Comparison of ENCODE assay signal across 19 mouse cellular contexts in the genomic region with DNA sequence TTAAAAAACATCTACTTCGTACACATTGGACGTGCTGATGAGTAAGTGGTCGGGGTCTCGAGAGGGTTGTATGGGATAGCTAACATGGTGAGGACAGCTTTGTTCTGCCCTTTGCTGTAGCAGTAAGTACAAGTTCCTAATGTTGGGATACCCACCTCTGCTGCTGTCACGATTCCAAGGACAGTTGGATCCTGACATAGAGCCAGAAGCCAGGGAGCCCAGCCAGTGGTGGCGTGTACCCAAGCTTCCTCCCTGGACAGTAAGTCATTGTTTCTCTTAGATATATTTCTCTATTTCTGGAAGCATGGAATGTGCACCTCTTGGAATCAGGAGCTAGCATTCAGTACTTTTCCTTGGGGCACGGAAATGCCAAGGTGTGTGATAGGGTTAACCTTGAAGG. TPM values are rescaled to one million over a fixed set of nuclear protein-coding genes. Genes with fewer than 3 reads are reported as not detected.
DNase-seq lines count a peak whose midpoint lies in the region; ATAC-seq and TF ChIP-seq lines count a peak whose summit lies in the region.
"Had no signal": no experiment of that assay in that cellular context is flagged by ENCODE, and none has a peak within 500 bp of the region (broad histone marks: within the 10 kb centered on the region; RNA-seq: fewer than 3 reads in every experiment).

No protein-coding gene starts in this region.

- H3K4me2 ChIP-seq in heart, embryonic 12.5 days, result no peak overlapping the region
- H3K4me2 ChIP-seq: embryonic facial prominence, embryonic 15.5 days had no signal

- H3K9me3 ChIP-seq in heart, embryonic 12.5 days (replicated peaks), result no peaks in the 10 kb centered on the region
- H3K9me3 ChIP-seq: embryonic facial prominence, embryonic 15.5 days; hindbrain, embryonic 10.5 days; limb, embryonic 10.5 days had no signal

- intact Hi-C loops in heart, adult 2 months (cut with DNase I), result loop anchor here (5.0 kb wide), 1 partner anchor 164 kb away; no protein-coding TSS in a partner anchor
- intact Hi-C loops in heart, postnatal 25 days (cut with DNase I), result loop anchor here (5.0 kb wide), 1 partner anchor 164 kb away; no protein-coding TSS in a partner anchor

- no peak overlapping the region for H3K4me3 ChIP-seq in heart, adult 2 months
- H3K4me3 ChIP-seq in heart, embryonic 12.5 days, result no peak overlapping the region
- H3K4me3 ChIP-seq: embryonic facial prominence, embryonic 15.5 days; hindbrain, embryonic 10.5 days; limb, embryonic 10.5 days; myocyte had no signal

- H3K27me3 ChIP-seq in heart, adult 2 months (ENCODE audit: control insufficient read depth, insufficient read depth, low read length), result no peaks in the 10 kb centered on the region
- H3K27me3 ChIP-seq in heart, embryonic 12.5 days (replicated peaks), result no peaks in the 10 kb centered on the region
- H3K27me3 ChIP-seq: embryonic facial prominence, embryonic 15.5 days had no signal

- no peaks in the 10 kb centered on the region for H3K79me2 ChIP-seq in heart, adult 2 months (replicated peaks; ENCODE audit: control insufficient read depth, insufficient read depth, low read length)

- H3K36me3 ChIP-seq in heart, adult 2 months (ENCODE audit: control insufficient read depth, insufficient read depth, low read length), result no peaks in the 10 kb centered on the region
- peaks cover 27% of the 10 kb centered on the region for H3K36me3 ChIP-seq in heart, embryonic 12.5 days

- ATAC-seq in heart, embryonic 12.5 days (ENCODE audit: insufficient number of reproducible peaks, low FRiP score), result no peak
- ATAC-seq: liver, postnatal 0 days had no signal

- WGBS in heart, adult 2 months, result 35% methylated on average over 7 of the region's 7 CpGs
- WGBS in heart, embryonic 12.5 days, result 67% methylated on average over 7 of the region's 7 CpGs

- H3K27ac ChIP-seq in heart, adult 2 months, result no peak overlapping the region
- H3K27ac ChIP-seq in heart, embryonic 12.5 days (ENCODE audit: poor library complexity, severe bottlenecking), result no peak overlapping the region
- H3K27ac ChIP-seq: embryonic facial prominence, embryonic 15.5 days; hindbrain, embryonic 10.5 days; limb, embryonic 10.5 days had no signal

- no peak for TF ChIP-seq POLR2A in heart, adult 2 months (IDR thresholded peaks at IDR 0.05; ENCODE audit: insufficient read depth, low read depth, low read length)

- TF ChIP-seq EP300 in heart, adult 2 months (IDR thresholded peaks at IDR 0.05; ENCODE audit: insufficient read depth, low read depth, low read length), result no peak

- H3K4me1 ChIP-seq in heart, adult 2 months (ENCODE audit: control insufficient read depth, insufficient read depth, low read length), result no peaks in the 10 kb centered on the region
- H3K4me1 ChIP-seq in heart, embryonic 12.5 days (replicated peaks), result peaks cover 9% of the 10 kb centered on the region
- H3K4me1 ChIP-seq: embryonic facial prominence, embryonic 15.5 days; hindbrain, embryonic 10.5 days; limb, embryonic 10.5 days had no signal

- no peak for TF ChIP-seq CTCF in heart, adult 2 months (IDR thresholded peaks at IDR 0.05)

- peak; percentile 46 to 76 for DNase-seq in adrenal gland, adult (ENCODE audit: inconsistent age in 2 of 2, low spot score in 1 of 2)
- DNase-seq in adrenal gland, postnatal 4 days (ENCODE audit: low spot score in 2 of 2), result no peak
- peak; percentile 58 to 64 for DNase-seq in heart, adult 2 months
- DNase-seq in adrenal gland, postnatal 25 days, result peak; percentile 50
- DNase-seq in heart, postnatal 25 days (ENCODE audit: low spot score), result peak; percentile 32
- DNase-seq in right cerebral cortex, postnatal 10 days (ENCODE audit: low spot score in 2 of 2), result no peak
- no peak for DNase-seq in c-Kit-positive CD71-positive TER-119-positive erythroid progenitor cells, embryonic 14.5 days (ENCODE audit: low spot score)
- DNase-seq: cerebellum, adult 11-12 months; layer of hippocampus, adult 9-11 months; liver, postnatal 0 days; spleen, adult 18-20 months; thymus, adult 2 months had no signal

- peak overlapping the region; percentile 37; the same call in 1 of the 2 replicates for H3K9ac ChIP-seq in heart, adult 2 months (ENCODE audit: low read depth, low read length)
- no peak overlapping the region; the same call in 1 of the 2 replicates for H3K9ac ChIP-seq in heart, embryonic 12.5 days
- H3K9ac ChIP-seq: embryonic facial prominence, embryonic 15.5 days; liver, postnatal 0 days had no signal

RNA-seq across cellular contexts. Expression of a gene that starts 12.2 kb away (rescaled TPM):
- total RNA-seq in adrenal gland, postnatal 4 days (2021), result 10 to 100 TPM; 44.7 to 46.2 TPM
- total RNA-seq in heart, adult 2 months (2021), result 10 to 100 TPM; 19.1 to 21.1 TPM
- polyA plus RNA-seq in heart, adult 2 months (2012; rRNA removed), result 6.5 and 7.8 TPM in 2 replicates
- 56.2 and 60.3 TPM in 2 replicates for polyA plus RNA-seq in heart, embryonic 12.5 days (2016; fragmentation: Nextera tagmentation; extraction: Ambion mirVana)
- total RNA-seq in adrenal gland, postnatal 25 days (2021), result 43.4 and 54.5 TPM in 2 replicates
- total RNA-seq in heart, postnatal 25 days (2021), result 10 to 100 TPM; 14.9 to 16.6 TPM

RNA-seq across cellular contexts. Expression of a gene that starts 42.9 kb away (rescaled TPM):
- total RNA-seq in adrenal gland, postnatal 4 days (2021), result 100 to 1,000 TPM; 161 TPM
- 10 to 100 TPM; 39.2 to 46.3 TPM for total RNA-seq in heart, adult 2 months (2021)
- polyA plus RNA-seq in heart, adult 2 months (2012; rRNA removed), result 94.1 and 96.3 TPM in 2 replicates
- 84.2 and 85.0 TPM in 2 replicates for polyA plus RNA-seq in heart, embryonic 12.5 days (2016; fragmentation: Nextera tagmentation; extraction: Ambion mirVana)
- total RNA-seq in adrenal gland, postnatal 25 days (2021), result 76.2 and 94.9 TPM in 2 replicates
- total RNA-seq in heart, postnatal 25 days (2021), result 10 to 100 TPM; 40.3 to 44.7 TPM

RNA-seq across cellular contexts. Expression of a gene that starts 43.2 kb away (rescaled TPM):
- 10 to 100 TPM; 30.5 to 40.2 TPM for total RNA-seq in adrenal gland, postnatal 4 days (2021)
- 10 to 100 TPM; 15.0 to 18.3 TPM for total RNA-seq in heart, adult 2 months (2021)
- polyA plus RNA-seq in heart, adult 2 months (2012; rRNA removed), result 11.7 and 15.4 TPM in 2 replicates
- 30.6 and 37.9 TPM in 2 replicates for polyA plus RNA-seq in heart, embryonic 12.5 days (2016; fragmentation: Nextera tagmentation; extraction: Ambion mirVana)
- 25.7 and 32.7 TPM in 2 replicates for total RNA-seq in adrenal gland, postnatal 25 days (2021)
- total RNA-seq in heart, postnatal 25 days (2021), result 10 to 100 TPM; 14.0 to 14.9 TPM

RNA-seq across cellular contexts. Expression of a gene that starts 43.8 kb away (rescaled TPM):
- total RNA-seq in adrenal gland, postnatal 4 days (2021), result under 1 TPM; 0.31 to 0.93 TPM
- under 1 TPM; 0.27 to 0.55 TPM for total RNA-seq in heart, adult 2 months (2021)
- 0.31 and 1.6 TPM in 2 replicates for polyA plus RNA-seq in heart, adult 2 months (2012; rRNA removed)
- not detected in 2 replicates for polyA plus RNA-seq in heart, embryonic 12.5 days (2016; fragmentation: Nextera tagmentation; extraction: Ambion mirVana)
- total RNA-seq in adrenal gland, postnatal 25 days (2021), result 4.7 and 10.9 TPM in 2 replicates
- total RNA-seq in heart, postnatal 25 days (2021), result under 1 TPM in 1 of 2 experiments, not detected in 1; 0.22 TPM
- total RNA-seq: megakaryocyte-erythroid progenitor cell, adult 5-6 weeks had no signal
- polyA plus RNA-seq: hindbrain, embryonic 10.5 days; kidney, embryonic 14.5 days had no signal

Comparison
In these comparisons a context has a peak if more than half of its experiments do, and no peak if none do; other contexts are left out.
1. DNase-seq: peak in adrenal gland, adult (2 of 2), heart, adult 2 months (2 of 2), adrenal gland, postnatal 25 days (single experiment) and heart, postnatal 25 days (single experiment); none in adrenal gland, postnatal 4 days (0 of 2), right cerebral cortex, postnatal 10 days (0 of 2) and c-Kit-positive CD71-positive TER-119-positive erythroid progenitor cells, embryonic 14.5 days (single experiment).